Mouse (Mus musculus) kidney, embryonic 15.5 days (tissue): ENCODE data around the gene Cog5. TPM values are rescaled to one million over a fixed set of nuclear protein-coding genes. Genes with fewer than 3 reads are reported as not detected.

Source experiments
- ATAC-seq: fragments of 200-750 bp; cut with Nextera tagmentation; replicated peaks from 2 replicates; pipeline ENCODE4 v1.8.0; 2017; ENCODE audit warnings: moderate TSS enrichment; ENCODE audit not compliant: low FRiP score
- H3K27ac ChIP-seq: fragments of 300-500 bp; sonication (generic); 2 replicates; pipeline ENCODE4 v1.5.1; 2015; ENCODE audit warnings: mild to moderate bottlenecking, inconsistent platforms
- H3K27me3 ChIP-seq: fragments of 300-500 bp; sonication (generic); 2 replicates; pipeline ENCODE4 v1.6.1; 2015; ENCODE audit warnings: inconsistent platforms
- H3K36me3 ChIP-seq: fragments of 300-500 bp; sonication (generic); 2 replicates; pipeline ENCODE4 v1.6.1; 2015; ENCODE audit warnings: inconsistent platforms
- H3K4me1 ChIP-seq: fragments of 300-500 bp; sonication (generic); 2 replicates; pipeline ENCODE4 v1.6.1; 2015; ENCODE audit warnings: inconsistent platforms
- H3K4me2 ChIP-seq: fragments of 300-500 bp; sonication (generic); 2 replicates; pipeline ENCODE4 v1.6.1; 2015; ENCODE audit warnings: moderate library complexity, mild to moderate bottlenecking, inconsistent platforms
- H3K4me3 ChIP-seq: fragments of 300-500 bp; sonication (generic); replicated peaks from 2 replicates; pipeline ENCODE4 v1.5.1; 2015; ENCODE audit warnings: mild to moderate bottlenecking, inconsistent platforms
- H3K9ac ChIP-seq: fragments of 300-500 bp; sonication (generic); 2 replicates; pipeline ENCODE4 v1.6.1; 2015; ENCODE audit warnings: mild to moderate bottlenecking, inconsistent platforms
- H3K9me3 ChIP-seq: fragments of 300-500 bp; sonication (generic); replicated peaks from 2 replicates; pipeline ENCODE4 v1.6.1; 2016; ENCODE audit warnings: inconsistent platforms
- WGBS: fragments of 180-500 bp; shearing (Covaris S2); methylation state at CpG from one replicate; pipeline ENCODE4 v1.1.7; 2015; ENCODE audit warnings: mixed read lengths; 5-methylcytosine and 5-hydroxymethylcytosine counted together
- polyA plus RNA-seq: library from polyadenylated mRNA; unstranded; fragments of >200 nt; fragmentation: Nextera tagmentation; extraction: Ambion mirVana; gene quantifications from 2 replicates; pipeline ENCODE4 v1.2.1, GENCODE M21; 2015

Cog5 gene
- polyA plus RNA-seq, 1 experiment from 2014 or later: 27.9 TPM

- Histone ChIP-seq H3K4me2 (no peak overlapping the region), H3K9me3 (no peaks in the 10 kb centered on the region), H3K36me3 (peaks cover 73% of the 10 kb centered on the region), H3K4me3 (no peak overlapping the region), H3K27ac (no peak overlapping the region), H3K9ac (no peak overlapping the region), H3K27me3 (no peaks in the 10 kb centered on the region), H3K4me1 (no peaks in the 10 kb centered on the region)
- ATAC-seq: peak; percentile 79
- WGBS: 45% methylated on average over 4 of the region's 4 CpGs
These were observed 272.0 kb downstream of the Cog5 start for GRCm38 (mm10) chr12:31926661-31927061.

GRCm38 (mm10) chr12:31928498-31928897 lies 273.8 kb downstream of the Cog5 start:
- H3K36me3 ChIP-seq: peaks cover 85% of the 10 kb centered on the region
- H3K27ac ChIP-seq: no peak overlapping the region
- no peak for ATAC-seq
- no peak overlapping the region for H3K9ac ChIP-seq
- H3K4me1 ChIP-seq: no peaks in the 10 kb centered on the region
- no peaks in the 10 kb centered on the region for H3K9me3 ChIP-seq
- no peak overlapping the region for H3K4me2 ChIP-seq
- H3K27me3 ChIP-seq: no peaks in the 10 kb centered on the region
- H3K4me3 ChIP-seq: no peak overlapping the region
- 73% methylated on average over 3 of the region's 3 CpGs for WGBS

GRCm38 (mm10) chr12:31931818-31932217 lies 277.1 kb downstream of the Cog5 start:
- Histone ChIP-seq H3K4me1 (no peaks in the 10 kb centered on the region), H3K27ac (no peak overlapping the region), H3K9ac (no peak overlapping the region), H3K36me3 (peaks cover 87% of the 10 kb centered on the region), H3K27me3 (no peaks in the 10 kb centered on the region), H3K4me2 (no peak overlapping the region), H3K9me3 (no peaks in the 10 kb centered on the region), H3K4me3 (no peak overlapping the region)
- ATAC-seq: no peak
- WGBS: 96% methylated on average over 3 of the region's 3 CpGs

GRCm38 (mm10) chr12:31936657-31937300 lies 282.1 kb downstream of the Cog5 start:
- H3K27ac ChIP-seq: no peak overlapping the region
- no peak for ATAC-seq
- H3K9me3 ChIP-seq: no peaks in the 10 kb centered on the region
- H3K36me3 ChIP-seq: peaks cover 86% of the 10 kb centered on the region
- H3K9ac ChIP-seq: no peak overlapping the region
- no peak overlapping the region for H3K4me2 ChIP-seq
- no peaks in the 10 kb centered on the region for H3K4me1 ChIP-seq
- no peak overlapping the region for H3K4me3 ChIP-seq
- 40% methylated on average over 6 of the region's 6 CpGs for WGBS
- H3K27me3 ChIP-seq: no peaks in the 10 kb centered on the region

- Histone ChIP-seq H3K27me3 (no peaks in the 10 kb centered on the region), H3K27ac (no peak overlapping the region), H3K9ac (no peak overlapping the region), H3K4me1 (no peaks in the 10 kb centered on the region), H3K4me3 (no peak overlapping the region), H3K36me3 (peaks cover 82% of the 10 kb centered on the region), H3K4me2 (no peak overlapping the region), H3K9me3 (no peaks in the 10 kb centered on the region)
- 94% methylated on average over 3 of the region's 3 CpGs for WGBS
- ATAC-seq: no peak
These were observed 282.9 kb downstream of the Cog5 start for GRCm38 (mm10) chr12:31937613-31938012.

GRCm38 (mm10) chr12:31938391-31938997 lies 283.8 kb downstream of the Cog5 start:
- Histone ChIP-seq H3K9me3 (no peaks in the 10 kb centered on the region), H3K4me1 (no peaks in the 10 kb centered on the region), H3K9ac (no peak overlapping the region), H3K36me3 (peaks cover 83% of the 10 kb centered on the region), H3K4me3 (no peak overlapping the region), H3K4me2 (no peak overlapping the region), H3K27ac (no peak overlapping the region), H3K27me3 (no peaks in the 10 kb centered on the region)
- ATAC-seq: no peak
- 91% methylated on average over 4 of the region's 4 CpGs for WGBS

GRCm38 (mm10) chr12:31939026-31939425 lies 284.4 kb downstream of the Cog5 start:
- ATAC-seq: no peak
- peaks cover 85% of the 10 kb centered on the region for H3K36me3 ChIP-seq

GRCm38 (mm10) chr12:31943020-31943654 lies 288.5 kb downstream of the Cog5 start:
- Histone ChIP-seq H3K9ac (no peak overlapping the region), H3K4me1 (no peaks in the 10 kb centered on the region), H3K9me3 (no peaks in the 10 kb centered on the region), H3K4me2 (no peak overlapping the region), H3K4me3 (no peak overlapping the region), H3K27me3 (no peaks in the 10 kb centered on the region), H3K27ac (no peak overlapping the region), H3K36me3 (peaks cover 48% of the 10 kb centered on the region)
- ATAC-seq: no peak
- WGBS: 93% methylated on average over 4 of the region's 4 CpGs

More at GRCm38 (mm10) chr12:31939026-31939425, 284.4 kb downstream of the Cog5 start:
- H3K27ac ChIP-seq: no peak overlapping the region
- H3K4me1 ChIP-seq: no peaks in the 10 kb centered on the region
- no peak overlapping the region for H3K4me2 ChIP-seq
- no peaks in the 10 kb centered on the region for H3K9me3 ChIP-seq
- no peaks in the 10 kb centered on the region for H3K27me3 ChIP-seq
- H3K4me3 ChIP-seq: no peak overlapping the region
- H3K9ac ChIP-seq: no peak overlapping the region

- H3K4me2 ChIP-seq: no peak overlapping the region
- H3K9me3 ChIP-seq: no peaks in the 10 kb centered on the region
- no peak overlapping the region for H3K9ac ChIP-seq
- no peak overlapping the region for H3K27ac ChIP-seq
- no peaks in the 10 kb centered on the region for H3K4me1 ChIP-seq
- WGBS: 77% methylated on average over 2 of the region's 2 CpGs
- no peak overlapping the region for H3K4me3 ChIP-seq
- H3K36me3 ChIP-seq: peaks cover 36% of the 10 kb centered on the region
- H3K27me3 ChIP-seq: no peaks in the 10 kb centered on the region
- ATAC-seq: no peak
These were observed 289.7 kb downstream of the Cog5 start for GRCm38 (mm10) chr12:31944405-31944804.

- H3K27ac ChIP-seq: no peak overlapping the region
- no peak overlapping the region for H3K4me2 ChIP-seq
- H3K36me3 ChIP-seq: peaks cover 15% of the 10 kb centered on the region
- no peak overlapping the region for H3K4me3 ChIP-seq
- no peak overlapping the region for H3K9ac ChIP-seq
- no peak for ATAC-seq
- WGBS: 91% methylated on average over 5 of the region's 5 CpGs
- H3K9me3 ChIP-seq: no peaks in the 10 kb centered on the region
- H3K4me1 ChIP-seq: peaks cover 4% of the 10 kb centered on the region
- H3K27me3 ChIP-seq: no peaks in the 10 kb centered on the region
These were observed 292.8 kb downstream of the Cog5 start for GRCm38 (mm10) chr12:31947476-31947875.

- Histone ChIP-seq H3K9me3 (no peaks in the 10 kb centered on the region), H3K4me3 (peak overlapping the region; percentile 89), H3K4me2 (peak overlapping the region; percentile 54), H3K27me3 (no peaks in the 10 kb centered on the region), H3K27ac (peak overlapping the region; percentile 100), H3K4me1 (peaks cover 4% of the 10 kb centered on the region), H3K9ac (peak overlapping the region; percentile 92; the same call in 1 of the 2 replicates), H3K36me3 (peaks cover 6% of the 10 kb centered on the region)
- no peak for ATAC-seq
- 24% methylated on average over 7 of the region's 7 CpGs for WGBS
These were observed 293.7 kb downstream of the Cog5 start for GRCm38 (mm10) chr12:31948101-31949000.
